Mouse (Mus musculus) lung, postnatal 0 days (tissue): ENCODE results near the gene Klc3. TPM values are rescaled to one million over a fixed set of nuclear protein-coding genes. Genes with fewer than 3 reads are reported as not detected.

Experiments used
- ATAC-seq: fragments of 200-750 bp; cut with Nextera tagmentation; 2 replicates; pipeline ENCODE4 v1.8.0; 2017; ENCODE audit warnings: moderate library complexity
- DNase-seq: peaks from one replicate; pipeline ENCODE4 v3.0.0-alpha.2; 2016; ENCODE audit warnings: low spot score
- H3K27ac ChIP-seq: fragments of 300-500 bp; sonication (generic); 2 replicates; pipeline ENCODE4 v1.5.1; 2014; ENCODE audit warnings: antibody characterized with exemption, mild to moderate bottlenecking, low read length, mixed read lengths
- H3K27me3 ChIP-seq: fragments of 300-500 bp; sonication (generic); replicated peaks from 2 replicates; pipeline ENCODE4 v1.6.1; 2014; ENCODE audit warnings: low read length, mixed read lengths; ENCODE audit not compliant: insufficient read depth
- H3K36me3 ChIP-seq: fragments of 300-500 bp; sonication (generic); 2 replicates; pipeline ENCODE4 v1.6.1; 2014; ENCODE audit warnings: low read length, mixed read lengths; ENCODE audit not compliant: insufficient read depth
- H3K4me1 ChIP-seq: fragments of 300-500 bp; sonication (generic); 2 replicates; pipeline ENCODE4 v1.6.1; 2014; ENCODE audit warnings: antibody characterized with exemption, low read depth, low read length, mixed read lengths; ENCODE audit not compliant: insufficient read depth
- H3K4me2 ChIP-seq: fragments of 300-500 bp; sonication (generic); replicated peaks from 2 replicates; pipeline ENCODE4 v1.6.1; 2014; ENCODE audit warnings: low read depth, mild to moderate bottlenecking, low read length, moderate library complexity, mixed read lengths
- H3K4me3 ChIP-seq: fragments of 300-500 bp; sonication (generic); 2 replicates; pipeline ENCODE4 v1.5.1; 2014; ENCODE audit warnings: low read depth, low read length
- H3K9ac ChIP-seq: fragments of 300-500 bp; sonication (generic); replicated peaks from 2 replicates; pipeline ENCODE4 v1.6.1; 2014; ENCODE audit warnings: low read depth, mild to moderate bottlenecking
- H3K9me3 ChIP-seq: fragments of 300-500 bp; sonication (generic); 2 replicates; pipeline ENCODE4 v1.6.1; 2016; ENCODE audit warnings: low read length, mixed read lengths
- CTCF ChIP-seq: IDR thresholded peaks from 2 replicates; pipeline ENCODE4 v1.5.1; 2016; ENCODE audit warnings: antibody characterized with exemption, mild to moderate bottlenecking
- EP300 ChIP-seq: IDR thresholded peaks from 2 replicates; pipeline ENCODE4 v1.6.1; 2016; ENCODE audit warnings: antibody characterized with exemption, mild to moderate bottlenecking, control low read depth
- WGBS: fragments of 180-500 bp; shearing (Covaris S2); extraction: QIAGEN DNeasy Blood & Tissue Kit; methylation state at CpG from one replicate; pipeline ENCODE4 v1.1.7; 2014; 5-methylcytosine and 5-hydroxymethylcytosine counted together
- polyA plus RNA-seq: library from polyadenylated mRNA; unstranded; fragments of >200 nt; fragmentation: Nextera tagmentation; extraction: Ambion mirVana; gene quantifications from 2 replicates; pipeline ENCODE4 v1.2.1, GENCODE M21; 2015

Klc3 gene
- polyA plus RNA-seq: 28.1 and 31.4 TPM in 2 replicates

DNA sequence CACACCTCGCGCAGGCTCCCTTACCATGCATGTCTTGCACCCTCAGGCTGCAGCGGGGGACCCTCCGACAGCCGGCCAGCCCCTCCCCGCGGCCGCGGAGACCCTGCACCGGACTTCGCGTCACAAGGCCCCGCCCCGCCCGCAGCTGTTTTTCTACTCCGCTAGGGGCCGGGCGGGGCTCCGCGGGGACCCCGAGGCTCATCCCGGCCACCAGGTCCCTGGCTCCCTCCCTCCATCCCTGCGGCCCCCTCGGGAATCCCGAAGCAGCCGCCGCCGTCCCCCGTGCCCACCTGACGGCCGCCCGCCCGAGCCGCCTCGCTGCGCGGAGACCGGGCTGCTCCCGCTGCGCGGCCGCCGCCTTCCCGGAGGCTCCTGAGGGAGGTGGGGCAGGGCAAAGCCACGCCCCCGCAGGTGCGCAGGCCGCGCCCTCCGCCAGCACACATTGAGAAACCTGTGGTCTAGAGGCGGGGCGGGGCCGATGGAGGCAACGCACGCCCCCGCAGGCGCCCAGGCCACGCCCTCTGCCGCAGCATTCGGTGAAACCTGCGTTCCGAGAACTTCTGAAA lies at the start of gene Klc3:
Gene Klc3, minus strand, starts transcription at position 374 of the 566 bp plus-strand sequence.
- TF ChIP-seq EP300 (no peak), CTCF (peak; percentile 1; the same call in 1 of the 2 replicates)
- Histone ChIP-seq H3K4me2 (peak within 1 kb of the TSS; percentile 81), H3K9me3 (no peaks in the 10 kb centered on the region), H3K27ac (no peak within 1 kb of the TSS), H3K36me3 (no peaks in the 10 kb centered on the region), H3K27me3 (0 out of 2 replicates have a peak, but pooled peaks cover 10% of the 10 kb centered on the region), H3K4me3 (peak within 1 kb of the TSS; percentile 51), H3K4me1 (no peaks in the 10 kb centered on the region), H3K9ac (peak within 1 kb of the TSS; percentile 33)
- peak; percentile 93 for DNase-seq
- ATAC-seq: peak; percentile 86
- 5% methylated on average over 59 of the region's 62 CpGs for WGBS

DNA sequence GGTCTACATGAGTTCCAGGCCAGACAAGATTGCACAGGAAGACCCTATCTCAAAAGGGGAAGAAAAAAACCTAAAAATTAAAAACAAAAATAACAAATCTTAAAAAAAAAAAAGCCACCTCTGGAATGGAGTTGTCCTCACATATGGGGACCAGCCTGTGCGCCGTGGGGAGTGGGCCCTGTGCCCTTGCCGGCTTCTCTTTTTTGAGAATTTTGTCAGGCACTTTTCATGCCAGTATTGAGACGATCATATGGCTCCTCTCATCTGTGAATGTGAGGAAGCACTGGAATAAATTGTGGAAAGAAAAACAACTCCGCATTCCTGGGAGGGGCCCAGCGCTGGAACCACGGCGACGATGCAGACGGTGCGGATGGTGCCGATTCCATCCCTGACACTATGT lies 45.3 kb upstream of the Klc3 start:
- Histone ChIP-seq H3K27ac (no peak overlapping the region), H3K36me3 (peaks cover 9% of the 10 kb centered on the region), H3K4me2 (no peak overlapping the region), H3K27me3 (no peaks in the 10 kb centered on the region), H3K9me3 (no peaks in the 10 kb centered on the region), H3K9ac (no peak overlapping the region), H3K4me1 (no peaks in the 10 kb centered on the region), H3K4me3 (no peak overlapping the region)
- no peak for TF ChIP-seq CTCF
- no peak for TF ChIP-seq EP300
- DNase-seq (no peak), ATAC-seq (no peak)
- WGBS: 70% methylated on average over 12 of the region's 12 CpGs

DNA sequence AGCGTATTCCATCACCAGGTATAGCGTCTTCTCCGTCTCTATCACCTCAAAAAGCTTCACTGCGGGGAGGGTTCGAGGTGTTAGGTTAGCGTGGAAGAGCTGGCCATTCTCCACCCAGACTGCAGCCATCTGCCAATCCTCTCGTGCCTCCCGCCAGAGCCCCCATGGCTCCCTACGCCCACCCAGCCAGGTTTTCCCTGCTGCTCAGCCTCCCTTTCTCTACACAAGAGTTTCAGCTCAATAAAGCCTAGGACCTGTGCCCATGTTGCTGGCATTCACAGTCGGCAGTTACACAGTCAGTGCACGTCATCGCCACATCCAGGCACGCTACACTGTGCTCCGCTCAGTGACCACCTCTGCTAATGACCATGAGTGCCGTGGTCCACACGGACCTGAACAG lies 43.8 kb upstream of the Klc3 start:
- Histone ChIP-seq H3K4me2 (no peak overlapping the region), H3K36me3 (peaks cover 9% of the 10 kb centered on the region), H3K27ac (no peak overlapping the region), H3K27me3 (no peaks in the 10 kb centered on the region), H3K4me1 (no peaks in the 10 kb centered on the region), H3K4me3 (no peak overlapping the region), H3K9me3 (no peaks in the 10 kb centered on the region), H3K9ac (no peak overlapping the region)
- TF ChIP-seq EP300 (no peak), CTCF (no peak)
- ATAC-seq (no peak), DNase-seq (no peak)
- 90% methylated on average over 16 of the region's 16 CpGs for WGBS

DNA sequence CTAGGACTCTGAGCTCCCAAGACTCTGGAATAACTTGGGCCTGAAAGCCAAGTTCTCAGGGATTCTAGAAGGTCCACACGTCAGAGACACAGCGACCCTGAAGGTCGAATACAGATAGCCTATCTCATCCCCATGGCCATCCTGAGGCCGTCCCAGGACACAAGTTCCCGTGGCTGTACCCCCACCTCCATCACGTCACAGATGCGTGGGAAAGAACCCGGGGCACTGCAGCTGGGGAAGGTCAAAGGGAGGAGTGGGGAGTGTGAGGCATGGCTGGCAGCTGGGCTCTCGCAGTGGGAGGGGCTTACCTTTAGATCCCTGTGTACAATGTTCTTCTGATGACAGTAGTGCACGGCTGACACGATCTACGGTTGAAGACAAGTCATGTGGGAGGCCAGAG lies 40.9 kb upstream of the Klc3 start:
- H3K9me3 ChIP-seq: no peaks in the 10 kb centered on the region
- no peaks in the 10 kb centered on the region for H3K27me3 ChIP-seq
- H3K27ac ChIP-seq: no peak overlapping the region
- no peak overlapping the region for H3K9ac ChIP-seq
- peaks cover 9% of the 10 kb centered on the region for H3K36me3 ChIP-seq
- ATAC-seq: no peak
- 75% methylated on average over 12 of the region's 12 CpGs for WGBS
- no peak overlapping the region for H3K4me3 ChIP-seq
- no peak overlapping the region for H3K4me2 ChIP-seq
- TF ChIP-seq EP300 (no peak), CTCF (no peak)
- no peak for DNase-seq
- no peaks in the 10 kb centered on the region for H3K4me1 ChIP-seq

DNA sequence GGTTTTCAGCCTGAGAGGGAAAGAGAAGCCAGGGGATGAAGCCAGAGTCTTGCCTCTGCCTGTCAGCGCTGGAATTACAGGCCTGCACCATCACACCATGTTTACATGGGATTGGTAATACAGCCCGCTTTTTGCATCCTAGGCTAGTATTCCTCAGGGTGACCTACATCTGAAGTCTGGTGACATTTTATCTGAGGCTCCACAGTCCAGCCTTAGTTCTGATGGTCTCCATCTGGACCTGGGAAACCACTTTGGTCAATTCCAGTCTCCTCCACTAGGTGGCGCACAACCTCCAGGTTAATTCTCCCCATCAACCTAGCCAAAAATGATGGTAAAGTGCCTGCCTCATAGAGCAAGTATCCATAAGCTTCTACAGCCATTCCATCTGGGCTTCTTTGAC lies 39.4 kb upstream of the Klc3 start:
- Histone ChIP-seq H3K4me1 (no peaks in the 10 kb centered on the region), H3K36me3 (peaks cover 6% of the 10 kb centered on the region), H3K4me2 (no peak overlapping the region), H3K27ac (no peak overlapping the region), H3K9me3 (no peaks in the 10 kb centered on the region), H3K27me3 (no peaks in the 10 kb centered on the region), H3K4me3 (no peak overlapping the region), H3K9ac (no peak overlapping the region)
- WGBS: 38% methylated on average over 3 of the region's 3 CpGs
- DNase-seq (peak; percentile 82), ATAC-seq (peak; percentile 18)
- no peak for TF ChIP-seq EP300
- TF ChIP-seq CTCF: peak; percentile 95

DNA sequence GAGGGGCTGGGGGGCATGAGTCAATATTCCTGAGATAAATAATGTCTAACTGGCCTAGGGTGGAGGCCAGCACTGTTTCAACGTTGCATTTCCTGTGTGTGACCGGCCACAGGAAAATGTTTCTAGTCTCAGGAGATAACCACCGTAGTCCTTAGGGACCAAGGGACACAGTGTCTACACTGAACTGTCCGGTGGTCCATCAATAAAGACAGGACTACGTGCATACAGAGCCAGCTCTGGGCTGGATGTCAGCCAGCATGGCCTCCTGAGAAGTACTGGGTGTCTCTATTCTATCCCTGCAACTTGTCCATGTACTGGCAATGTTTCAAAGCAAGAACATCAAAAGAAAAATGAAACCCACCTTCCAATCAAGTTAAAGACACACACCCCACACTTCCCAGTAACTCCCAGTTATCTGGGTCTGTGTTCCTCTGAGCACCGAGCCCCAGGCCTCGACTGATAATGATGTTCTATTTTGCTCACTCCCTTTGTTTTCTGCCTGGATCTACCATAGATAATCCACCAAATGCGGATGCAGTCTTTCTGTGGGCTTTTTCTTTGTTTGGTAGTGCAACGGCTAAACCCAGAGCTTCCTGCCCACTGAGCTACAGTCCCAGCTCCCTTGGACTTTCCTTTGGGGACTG lies 37.7 kb upstream of the Klc3 start:
- no peak overlapping the region for H3K4me2 ChIP-seq
- H3K4me1 ChIP-seq: no peaks in the 10 kb centered on the region
- no peak overlapping the region for H3K9ac ChIP-seq
- ATAC-seq (peak; percentile 89), DNase-seq (peak; percentile 46)
- peaks cover 13% of the 10 kb centered on the region for H3K36me3 ChIP-seq
- no peaks in the 10 kb centered on the region for H3K27me3 ChIP-seq
- no peaks in the 10 kb centered on the region for H3K9me3 ChIP-seq
- no peak overlapping the region for H3K4me3 ChIP-seq
- peak overlapping the region; percentile 43; the same call in 1 of the 2 replicates for H3K27ac ChIP-seq
- WGBS: 63% methylated on average over 9 of the region's 9 CpGs
- TF ChIP-seq CTCF: no peak
- TF ChIP-seq EP300: peak; percentile 91
